8 mouse cellular contexts compared by ENCODE assay signal in the genomic region with DNA sequence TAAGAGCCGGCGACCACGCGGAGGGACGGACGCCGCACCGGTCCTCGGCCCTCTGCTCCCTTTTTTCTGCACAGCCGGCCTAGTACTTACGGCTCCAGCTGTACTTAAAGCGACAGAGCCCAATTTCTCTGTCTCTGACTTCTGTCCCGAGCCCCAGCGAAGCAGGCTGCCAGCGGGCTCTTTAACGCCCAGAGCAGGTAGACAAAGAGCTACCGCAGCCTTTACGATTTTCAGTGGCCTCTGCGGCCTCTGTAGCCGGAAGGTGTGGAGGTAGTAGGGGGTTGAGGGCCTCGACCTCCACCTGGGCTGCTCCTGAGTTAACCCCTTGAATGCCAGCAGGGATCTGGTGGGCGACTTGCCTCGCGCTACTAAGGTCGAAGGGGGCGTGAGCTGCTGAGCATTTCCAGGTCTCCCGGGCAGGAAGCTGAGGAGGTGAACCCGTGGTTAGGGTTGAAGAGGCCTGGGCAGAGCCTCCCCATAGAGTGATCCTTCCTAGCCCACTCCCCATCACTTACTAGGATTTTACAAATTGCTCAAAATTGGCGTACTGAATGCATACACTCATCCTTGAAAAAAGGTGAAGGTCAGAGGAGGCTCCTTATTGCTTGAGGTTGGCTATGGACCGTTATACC.
A peak's percentile ranks its signal among the peaks of the same experiment; 100 is the strongest.
DNase-seq lines count a peak whose midpoint lies in the region; ATAC-seq and TF ChIP-seq lines count a peak whose summit lies in the region.

No protein-coding gene starts in this region.

- H3K27ac ChIP-seq in spleen, adult 2 months (ENCODE audit: insufficient read depth, low read length), result 0 out of 2 replicates have a peak overlapping the region, but pooled peaks have one; percentile 28
- H3K27ac ChIP-seq in heart, embryonic 13.5 days (replicated peaks), result peak overlapping the region; percentile 84
- no peak overlapping the region for H3K27ac ChIP-seq in kidney, embryonic 16.5 days (ENCODE audit: low read length)

- no peak for ATAC-seq in heart, embryonic 13.5 days (ENCODE audit: extremely low read depth, insufficient number of reproducible peaks, low FRiP score, low TSS enrichment)
- ATAC-seq in kidney, embryonic 16.5 days (ENCODE audit: low FRiP score, low TSS enrichment), result peak; percentile 81

- peak overlapping the region; percentile 90 for H3K9ac ChIP-seq in heart, embryonic 13.5 days
- H3K9ac ChIP-seq in kidney, embryonic 16.5 days (replicated peaks; ENCODE audit: low read length), result peak overlapping the region; percentile 56

- H3K36me3 ChIP-seq in spleen, adult 2 months (ENCODE audit: control insufficient read depth, insufficient read depth, low read length), result no peaks in the 10 kb centered on the region
- H3K36me3 ChIP-seq in heart, embryonic 13.5 days, result peaks cover 13% of the 10 kb centered on the region
- H3K36me3 ChIP-seq in kidney, embryonic 16.5 days (ENCODE audit: insufficient read depth, low read length), result no peaks in the 10 kb centered on the region

- peak overlapping the region; percentile 47; the same call in 1 of the 2 replicates for H3K4me3 ChIP-seq in spleen, adult 2 months (ENCODE audit: extremely low read depth, insufficient read depth, insufficient read length)
- H3K4me3 ChIP-seq in heart, embryonic 13.5 days, result peak overlapping the region; percentile 73
- H3K4me3 ChIP-seq in kidney, embryonic 16.5 days (ENCODE audit: low read length), result peak overlapping the region; percentile 50

- peak overlapping the region; percentile 77 for H3K4me2 ChIP-seq in heart, embryonic 13.5 days
- H3K4me2 ChIP-seq in kidney, embryonic 16.5 days (replicated peaks; ENCODE audit: low read depth, low read length), result peak overlapping the region; percentile 88

- no peak for TF ChIP-seq POLR2A in spleen, adult 2 months (IDR thresholded peaks at IDR 0.05; ENCODE audit: low read depth, low read length)

- no peaks in the 10 kb centered on the region for H3K27me3 ChIP-seq in spleen, adult 2 months (ENCODE audit: control insufficient read depth, insufficient read depth, low read length)
- no peaks in the 10 kb centered on the region for H3K27me3 ChIP-seq in heart, embryonic 13.5 days (replicated peaks)
- peaks cover 10% of the 10 kb centered on the region for H3K27me3 ChIP-seq in kidney, embryonic 16.5 days (ENCODE audit: insufficient read depth, low read length)

- peak in 1 of 2 experiments; percentile 14 for DNase-seq in spleen, adult 2 months (ENCODE audit: low read depth in 1 of 2, low spot score in 2 of 2)
- no peak for DNase-seq in spleen, adult 12 weeks (ENCODE audit: low spot score)
- DNase-seq in embryo, embryonic 10.5 days (ENCODE audit: low spot score), result peak; percentile 85
- DNase-seq in lung, postnatal 10 days, result peak; percentile 62
- DNase-seq in retina, postnatal 1 day, result peak; percentile 77
- no peak for DNase-seq in c-Kit-positive CD71-positive TER-119-positive erythroid progenitor cells, embryonic 14.5 days (ENCODE audit: low spot score)

- no peak for TF ChIP-seq CTCF in spleen, adult 2 months (IDR thresholded peaks at IDR 0.05; ENCODE audit: extremely low read depth, insufficient read depth, insufficient read length, insufficient replicate concordance)

- no peaks in the 10 kb centered on the region for H3K4me1 ChIP-seq in spleen, adult 2 months (ENCODE audit: control insufficient read depth, insufficient read depth, insufficient read length)
- H3K4me1 ChIP-seq in heart, embryonic 13.5 days, result peaks cover 89% of the 10 kb centered on the region
- H3K4me1 ChIP-seq in kidney, embryonic 16.5 days (ENCODE audit: insufficient read depth, low read length), result peaks cover 54% of the 10 kb centered on the region

- WGBS in spleen, adult 2 months, result 5% methylated on average over 30 of the region's 30 CpGs
- 5% methylated on average over 30 of the region's 30 CpGs for WGBS in heart, embryonic 13.5 days
- 6% methylated on average over 30 of the region's 30 CpGs for WGBS in kidney, embryonic 16.5 days

- H3K9me3 ChIP-seq in heart, embryonic 13.5 days, result no peaks in the 10 kb centered on the region
- no peaks in the 10 kb centered on the region for H3K9me3 ChIP-seq in kidney, embryonic 16.5 days (ENCODE audit: low read length)

Comparison
In these comparisons a context has a peak if more than half of its experiments do, and no peak if none do; other contexts are left out.
1. DNase-seq: peak in embryo, embryonic 10.5 days (single experiment), lung, postnatal 10 days (single experiment) and retina, postnatal 1 day (single experiment); none in spleen, adult 12 weeks (single experiment) and c-Kit-positive CD71-positive TER-119-positive erythroid progenitor cells, embryonic 14.5 days (single experiment).
2. Peak in every context shown above with its lines, with median percentiles within 50 percentile points of each other: H3K4me3 ChIP-seq.